Mouse (Mus musculus) c-Kit-positive CD71-positive TER-119-positive erythroid progenitor cells, embryonic 14.5 days (primary cell): Measurements from ENCODE around the gene Olfr462.

ENCODE experiments used
- DNase-seq: peaks from one replicate; pipeline ENCODE4 v3.0.0-alpha.2; 2013; ENCODE audit warnings: low spot score

Gene Olfr462

GRCm38 (mm10) chr11:87846968-87847600 is 45.0 kb downstream of the Olfr462 start:
- DNase-seq, result no peak

- no peak for DNase-seq
Observed at GRCm38 (mm10) chr11:87841436-87841835, 50.6 kb downstream of the Olfr462 start.

DNA sequence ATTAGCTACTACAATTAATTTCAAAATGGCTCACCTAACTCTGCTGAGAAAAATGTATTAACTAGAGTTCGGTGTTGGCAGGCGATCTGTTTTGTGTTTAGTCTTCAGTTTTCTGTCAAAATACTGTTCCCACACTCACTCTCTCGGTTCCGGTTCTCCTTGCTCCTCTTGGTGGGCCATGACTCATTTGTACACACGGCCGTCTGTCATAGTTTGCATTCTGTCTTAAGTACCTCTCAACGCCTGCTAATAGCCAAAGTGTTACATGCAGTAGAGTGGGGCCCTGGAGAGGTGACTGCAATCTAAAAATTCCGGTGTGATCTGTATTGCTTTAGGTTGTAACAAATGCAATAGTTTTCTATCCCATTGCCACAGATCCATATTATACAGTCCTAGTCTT is 51.4 kb downstream of the Olfr462 start:
- DNase-seq, result no peak
